Mouse (Mus musculus): ENCODE measurements around the gene Gk2.

DNA sequence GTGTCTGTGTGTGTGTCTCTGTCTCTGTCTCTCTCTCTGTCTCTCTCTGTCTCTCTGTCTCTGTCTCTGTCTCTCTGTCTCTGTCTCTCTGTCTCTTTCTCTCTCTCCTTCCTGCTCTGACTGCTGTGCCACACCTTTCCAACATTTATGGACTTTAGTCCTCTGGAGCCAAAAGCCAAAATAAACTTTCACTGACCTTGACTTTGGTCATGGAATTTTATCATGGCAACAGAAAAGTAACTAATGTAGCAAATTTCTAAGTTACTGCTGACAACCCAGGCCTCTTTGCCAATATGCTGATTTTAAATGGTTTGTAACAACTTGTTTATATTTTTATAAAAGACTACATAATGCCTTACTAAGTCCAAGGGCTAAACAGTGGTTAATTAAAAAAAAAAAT, 41.2 kb upstream of the Gk2 start:
- TF ChIP-seq GATA1 (IDR thresholded peaks at IDR 0.05; ENCODE audit: borderline replicate concordance, low read length) (no peak), FLI1 (IDR thresholded peaks at IDR 0.05; ENCODE audit: low read length) (no peak)
